In genomic region chr10:12911451-12911850, GRCm38 (mm10) we compare ENCODE assay signal across 9 mouse cellular contexts. TPM values are rescaled to one million over a fixed set of nuclear protein-coding genes. Genes with fewer than 3 reads are reported as not detected.
DNase-seq lines count a peak whose midpoint lies in the region; ATAC-seq and TF ChIP-seq lines count a peak whose summit lies in the region.
"Had no signal": no experiment of that assay in that cellular context is flagged by ENCODE, and none has a peak within 500 bp of the region (broad histone marks: within the 10 kb centered on the region; RNA-seq: fewer than 3 reads in every experiment).

No protein-coding gene starts in this region.

- peak overlapping the region; percentile 68; the same call in 1 of the 2 replicates for H3K27ac ChIP-seq in heart, embryonic 15.5 days
- H3K27ac ChIP-seq in neural tube, embryonic 12.5 days, result no peak overlapping the region
- peak overlapping the region; percentile 79; the same call in 1 of the 2 replicates for H3K27ac ChIP-seq in heart, postnatal 0 days (ENCODE audit: low read depth)
- H3K27ac ChIP-seq in stomach, embryonic 16.5 days (ENCODE audit: low read length), result 0 out of 2 replicates have a peak overlapping the region, but pooled peaks have one; percentile 1

- peak overlapping the region; percentile 61 for H3K4me2 ChIP-seq in heart, embryonic 15.5 days
- H3K4me2 ChIP-seq in neural tube, embryonic 12.5 days (replicated peaks), result 0 out of 2 replicates have a peak overlapping the region, but pooled peaks have one; percentile 7
- H3K4me2 ChIP-seq in heart, postnatal 0 days (ENCODE audit: low read depth, low read length), result peak overlapping the region; percentile 51
- H3K4me2 ChIP-seq in stomach, embryonic 16.5 days (ENCODE audit: low read depth, low read length), result peak overlapping the region; percentile 37; the same call in 1 of the 2 replicates

- no peaks in the 10 kb centered on the region for H3K27me3 ChIP-seq in heart, embryonic 15.5 days
- H3K27me3 ChIP-seq in neural tube, embryonic 12.5 days (replicated peaks), result no peaks in the 10 kb centered on the region
- no peaks in the 10 kb centered on the region for H3K27me3 ChIP-seq in heart, postnatal 0 days (ENCODE audit: control insufficient read depth, insufficient read depth, low read length)
- no peaks in the 10 kb centered on the region for H3K27me3 ChIP-seq in stomach, embryonic 16.5 days (ENCODE audit: control insufficient read depth, insufficient read depth, low read length)

- no peak for DNase-seq in heart, postnatal 4 days
- no peak for DNase-seq in neural tube, embryonic 10.5 days (ENCODE audit: extremely low spot score, low spot score)
- no peak for DNase-seq in heart, postnatal 0 days (ENCODE audit: low spot score)
- DNase-seq in kidney, adult 9 months, result no peak
- no peak for DNase-seq in right cerebral cortex, adult 18-20 months
- DNase-seq: cerebellum, adult 11-12 months had no signal

- ATAC-seq in heart, embryonic 15.5 days (replicated peaks; ENCODE audit: insufficient number of reproducible peaks, insufficient read depth, low FRiP score, low read depth), result no peak
- no peak for ATAC-seq in neural tube, embryonic 12.5 days (ENCODE audit: low FRiP score, low read depth)
- ATAC-seq in heart, postnatal 0 days (ENCODE audit: insufficient read depth, low read depth), result no peak
- ATAC-seq in stomach, embryonic 16.5 days (ENCODE audit: insufficient read depth, low FRiP score), result no peak

- no peaks in the 10 kb centered on the region for H3K9me3 ChIP-seq in heart, embryonic 15.5 days (replicated peaks)
- H3K9me3 ChIP-seq in neural tube, embryonic 12.5 days, result no peaks in the 10 kb centered on the region
- H3K9me3 ChIP-seq in heart, postnatal 0 days (replicated peaks; ENCODE audit: control insufficient read depth, low read length), result no peaks in the 10 kb centered on the region
- no peaks in the 10 kb centered on the region for H3K9me3 ChIP-seq in stomach, embryonic 16.5 days (replicated peaks; ENCODE audit: control insufficient read depth, low read length)

- peak overlapping the region; percentile 31; the same call in 1 of the 2 replicates for H3K4me3 ChIP-seq in heart, embryonic 15.5 days
- H3K4me3 ChIP-seq in neural tube, embryonic 12.5 days, result no peak overlapping the region
- H3K4me3 ChIP-seq in heart, postnatal 0 days (ENCODE audit: low read depth, low read length), result peak overlapping the region; percentile 35
- no peak overlapping the region for H3K4me3 ChIP-seq in stomach, embryonic 16.5 days (replicated peaks; ENCODE audit: low read length)

- H3K9ac ChIP-seq in heart, embryonic 15.5 days, result no peak overlapping the region
- no peak overlapping the region for H3K9ac ChIP-seq in neural tube, embryonic 12.5 days
- 0 out of 2 replicates have a peak overlapping the region, but pooled peaks have one; percentile 24 for H3K9ac ChIP-seq in heart, postnatal 0 days (replicated peaks; ENCODE audit: low read depth, low read length)
- H3K9ac ChIP-seq in stomach, embryonic 16.5 days (ENCODE audit: low read length), result no peak overlapping the region

- H3K4me1 ChIP-seq in heart, embryonic 15.5 days (replicated peaks), result peaks cover 11% of the 10 kb centered on the region; the same call in 1 of the 2 replicates
- H3K4me1 ChIP-seq in neural tube, embryonic 12.5 days, result no peaks in the 10 kb centered on the region
- 0 out of 2 replicates have a peak, but pooled peaks cover 4% of the 10 kb centered on the region for H3K4me1 ChIP-seq in heart, postnatal 0 days (ENCODE audit: control insufficient read depth, insufficient read depth)
- H3K4me1 ChIP-seq in stomach, embryonic 16.5 days (ENCODE audit: control insufficient read depth, insufficient read depth, low read length), result 0 out of 2 replicates have a peak, but pooled peaks cover 2% of the 10 kb centered on the region

- no peak for TF ChIP-seq CTCF in heart, postnatal 0 days (IDR thresholded peaks at IDR 0.05; ENCODE audit: low read depth)

- H3K36me3 ChIP-seq in heart, embryonic 15.5 days, result no peaks in the 10 kb centered on the region
- H3K36me3 ChIP-seq in neural tube, embryonic 12.5 days, result no peaks in the 10 kb centered on the region
- no peaks in the 10 kb centered on the region for H3K36me3 ChIP-seq in heart, postnatal 0 days (replicated peaks; ENCODE audit: control insufficient read depth, insufficient read depth, low read length)
- no peaks in the 10 kb centered on the region for H3K36me3 ChIP-seq in stomach, embryonic 16.5 days (ENCODE audit: control insufficient read depth, insufficient read depth, low read length)

- no peak for TF ChIP-seq EP300 in heart, postnatal 0 days (IDR thresholded peaks at IDR 0.05; ENCODE audit: low read depth)

- WGBS in heart, embryonic 15.5 days, result 79% methylated on average over 13 of the region's 13 CpGs
- 88% methylated on average over 13 of the region's 13 CpGs for WGBS in neural tube, embryonic 12.5 days
- WGBS in heart, postnatal 0 days, result 75% methylated on average over 13 of the region's 13 CpGs
- 82% methylated on average over 13 of the region's 13 CpGs for WGBS in stomach, embryonic 16.5 days

RNA-seq across cellular contexts. Expression of gene Utrn, which starts 42.3 kb away (rescaled TPM):
- polyA plus RNA-seq in heart, embryonic 15.5 days (2015; fragmentation: Nextera tagmentation; extraction: Ambion mirVana), result 58.8 and 67.5 TPM in 2 replicates
- 100 to 1,000 TPM in 1 of 2 experiments, 10 to 100 TPM in 1; 95.0 to 104 TPM for total RNA-seq in heart, postnatal 4 days (2021)
- polyA plus RNA-seq in neural tube, embryonic 12.5 days (2016; fragmentation: Nextera tagmentation; extraction: Ambion mirVana), result 44.4 and 44.6 TPM in 2 replicates
- total RNA-seq in heart, postnatal 0 days (2014; rRNA removed; ENCODE audit: low replicate concordance), result 50.3 and 61.6 TPM in 2 replicates
- polyA plus RNA-seq in heart, postnatal 0 days (2015; fragmentation: Nextera tagmentation; extraction: Ambion mirVana), result 47.3 and 48.4 TPM in 2 replicates
- polyA plus RNA-seq in stomach, embryonic 16.5 days (2015; fragmentation: Nextera tagmentation; extraction: Ambion mirVana), result 68.4 and 72.0 TPM in 2 replicates

RNA-seq across cellular contexts. Expression of gene Stx11, which starts 52.6 kb away (rescaled TPM):
- polyA plus RNA-seq in heart, embryonic 15.5 days (2015; fragmentation: Nextera tagmentation; extraction: Ambion mirVana), result 3.5 and 5.9 TPM in 2 replicates
- total RNA-seq in heart, postnatal 4 days (2021), result 1 to 10 TPM; 2.3 to 3.4 TPM
- 2.3 and 4.5 TPM in 2 replicates for polyA plus RNA-seq in neural tube, embryonic 12.5 days (2016; fragmentation: Nextera tagmentation; extraction: Ambion mirVana)
- 4.7 and 5.2 TPM in 2 replicates for total RNA-seq in heart, postnatal 0 days (2014; rRNA removed; ENCODE audit: low replicate concordance)
- 3.1 and 3.5 TPM in 2 replicates for polyA plus RNA-seq in heart, postnatal 0 days (2015; fragmentation: Nextera tagmentation; extraction: Ambion mirVana)
- polyA plus RNA-seq in stomach, embryonic 16.5 days (2015; fragmentation: Nextera tagmentation; extraction: Ambion mirVana), result 7.0 and 9.3 TPM in 2 replicates

Comparison
In these comparisons a context has a peak if more than half of its experiments do, and no peak if none do; other contexts are left out.
1. H3K4me2 ChIP-seq: peak in every context shown above with its lines; median percentile 61 in heart, embryonic 15.5 days; 51 in heart, postnatal 0 days; 37 in stomach, embryonic 16.5 days; 7 in neural tube, embryonic 12.5 days.
2. H3K4me3 ChIP-seq: peak in heart, embryonic 15.5 days (single experiment) and heart, postnatal 0 days (single experiment); none in neural tube, embryonic 12.5 days (single experiment) and stomach, embryonic 16.5 days (single experiment).